Mouse (Mus musculus): Measurements from ENCODE around the gene Inpp5e. TPM values are rescaled to one million over a fixed set of nuclear protein-coding genes. Genes with fewer than 3 reads are reported as not detected.

Gene Inpp5e
- total and polyA plus RNA-seq, 2 experiments from 2014 or later, result 16.5 to 29.0 TPM

DNA sequence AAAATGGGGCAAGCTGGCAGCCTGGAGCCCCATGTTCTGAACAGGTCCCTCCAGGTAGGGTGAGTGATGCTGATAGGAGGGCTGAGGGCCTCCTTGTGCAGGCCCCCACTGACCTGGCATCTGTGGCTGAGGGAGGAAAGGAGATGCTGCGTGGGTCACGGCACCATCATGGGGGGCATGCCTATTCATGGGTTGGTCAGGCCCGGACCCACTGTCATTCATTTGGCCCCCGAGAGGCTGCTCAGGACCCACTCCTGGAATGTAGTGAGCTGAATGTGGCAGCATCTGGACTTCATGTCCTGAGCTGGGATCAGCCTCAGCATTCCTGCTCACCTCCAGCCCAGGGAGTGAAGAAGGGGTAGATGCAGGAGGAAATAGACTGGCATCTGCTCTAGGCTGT lies 32.3 kb upstream of the Inpp5e start:
- 90% methylated on average over 4 of the region's 4 CpGs for WGBS
- peaks cover 9% of the 10 kb centered on the region for H3K4me1 ChIP-seq (ENCODE audit: insufficient read depth, low read length)

DNA sequence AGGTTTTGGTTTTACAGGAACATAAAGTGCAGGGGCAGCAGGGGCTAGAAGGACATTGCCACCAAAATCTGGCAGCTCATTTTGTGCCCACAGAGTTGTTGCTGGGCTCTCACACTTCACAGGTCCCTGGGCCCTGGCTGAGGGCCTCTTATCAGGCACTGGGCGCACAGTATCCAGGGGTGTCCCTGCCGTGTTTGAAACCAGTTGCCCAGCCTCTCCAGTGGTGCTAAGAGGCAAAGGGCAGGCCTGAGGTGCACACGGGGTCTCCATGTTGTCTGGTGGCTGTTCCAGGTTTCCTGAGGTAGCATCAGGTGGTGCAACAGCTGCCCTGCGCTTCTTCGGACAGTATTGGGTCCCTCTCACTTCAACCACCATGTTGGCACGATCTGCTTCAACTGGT lies 30.7 kb upstream of the Inpp5e start:
- H3K4me3 ChIP-seq (ENCODE audit: low read depth, low read length), result no peak overlapping the region
- ATAC-seq (ENCODE audit: low FRiP score) (no peak), DNase-seq (ENCODE audit: low spot score) (no peak)
- H3K27me3 ChIP-seq (ENCODE audit: insufficient read depth, low read length), result no peaks in the 10 kb centered on the region
- 95% methylated on average over 6 of the region's 6 CpGs for WGBS
- TF ChIP-seq CTCF (IDR thresholded peaks at IDR 0.05), result no peak
- no peaks in the 10 kb centered on the region for H3K9me3 ChIP-seq (ENCODE audit: low read length)
- no peak overlapping the region for H3K27ac ChIP-seq (ENCODE audit: low read depth, low read length)
- peaks cover 51% of the 10 kb centered on the region for H3K36me3 ChIP-seq (ENCODE audit: insufficient read depth, low read length)
- H3K4me1 ChIP-seq (ENCODE audit: insufficient read depth, low read length), result peaks cover 7% of the 10 kb centered on the region
- no peak overlapping the region for H3K4me2 ChIP-seq (ENCODE audit: low read depth, low read length, poor library complexity, severe bottlenecking)
- no peak overlapping the region for H3K9ac ChIP-seq (replicated peaks; ENCODE audit: low read length, poor library complexity, severe bottlenecking)

More for the DNA sequence above, 32.3 kb upstream of the Inpp5e start:
- no peak overlapping the region for H3K4me2 ChIP-seq (ENCODE audit: low read depth, low read length, poor library complexity, severe bottlenecking)
- no peak overlapping the region for H3K27ac ChIP-seq (ENCODE audit: low read depth, low read length)
- no peak for TF ChIP-seq CTCF (IDR thresholded peaks at IDR 0.05)
- H3K27me3 ChIP-seq (ENCODE audit: insufficient read depth, low read length), result no peaks in the 10 kb centered on the region
- H3K4me3 ChIP-seq (ENCODE audit: low read depth, low read length), result no peak overlapping the region
- DNase-seq (ENCODE audit: low spot score) (no peak), ATAC-seq (ENCODE audit: low FRiP score) (no peak)
- H3K9ac ChIP-seq (replicated peaks; ENCODE audit: low read length, poor library complexity, severe bottlenecking), result no peak overlapping the region
- peaks cover 37% of the 10 kb centered on the region for H3K36me3 ChIP-seq (ENCODE audit: insufficient read depth, low read length)
- H3K9me3 ChIP-seq (ENCODE audit: low read length), result no peaks in the 10 kb centered on the region

- H3K9me3 ChIP-seq (ENCODE audit: low read length), result no peaks in the 10 kb centered on the region
- TF ChIP-seq CTCF (IDR thresholded peaks at IDR 0.05), result no peak
- ATAC-seq (ENCODE audit: low FRiP score), result no peak
- H3K4me3 ChIP-seq (ENCODE audit: low read depth, low read length), result no peak overlapping the region
- H3K36me3 ChIP-seq (ENCODE audit: insufficient read depth, low read length), result peaks cover 59% of the 10 kb centered on the region
- no peaks in the 10 kb centered on the region; the same call in 1 of the 2 replicates for H3K4me1 ChIP-seq (ENCODE audit: insufficient read depth, low read length)
- H3K27me3 ChIP-seq (ENCODE audit: insufficient read depth, low read length), result no peaks in the 10 kb centered on the region
- 88% methylated on average over 7 of the region's 7 CpGs for WGBS
- H3K4me2 ChIP-seq (ENCODE audit: low read depth, low read length, poor library complexity, severe bottlenecking), result no peak overlapping the region
- H3K9ac ChIP-seq (replicated peaks; ENCODE audit: low read length, poor library complexity, severe bottlenecking), result no peak overlapping the region
- H3K27ac ChIP-seq (ENCODE audit: low read depth, low read length), result no peak overlapping the region
- no peak for DNase-seq (ENCODE audit: low spot score)
Measured at GRCm38 (mm10) chr2:26438373-26438772, 29.4 kb upstream of the Inpp5e start.

DNA sequence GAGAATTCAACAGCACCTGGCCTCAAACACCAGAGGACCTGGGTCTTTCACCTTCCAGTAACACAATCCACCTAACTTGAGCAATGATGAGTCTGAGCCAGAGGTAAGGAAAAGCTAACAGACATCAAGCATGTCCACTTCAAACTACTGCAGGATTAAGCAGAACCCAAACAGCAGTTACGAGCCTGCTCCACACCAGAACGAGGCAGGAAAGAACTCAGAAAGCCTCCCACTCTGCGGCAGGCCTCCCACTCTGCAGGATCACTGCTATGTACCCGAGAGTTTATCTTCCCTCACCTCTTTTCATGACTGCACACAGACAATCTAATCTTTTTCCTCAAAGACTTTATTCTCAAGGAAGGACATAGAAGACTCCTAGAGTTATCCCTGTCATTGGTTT lies 28.2 kb upstream of the Inpp5e start:
- peaks cover 63% of the 10 kb centered on the region for H3K36me3 ChIP-seq (ENCODE audit: insufficient read depth, low read length)

DNA sequence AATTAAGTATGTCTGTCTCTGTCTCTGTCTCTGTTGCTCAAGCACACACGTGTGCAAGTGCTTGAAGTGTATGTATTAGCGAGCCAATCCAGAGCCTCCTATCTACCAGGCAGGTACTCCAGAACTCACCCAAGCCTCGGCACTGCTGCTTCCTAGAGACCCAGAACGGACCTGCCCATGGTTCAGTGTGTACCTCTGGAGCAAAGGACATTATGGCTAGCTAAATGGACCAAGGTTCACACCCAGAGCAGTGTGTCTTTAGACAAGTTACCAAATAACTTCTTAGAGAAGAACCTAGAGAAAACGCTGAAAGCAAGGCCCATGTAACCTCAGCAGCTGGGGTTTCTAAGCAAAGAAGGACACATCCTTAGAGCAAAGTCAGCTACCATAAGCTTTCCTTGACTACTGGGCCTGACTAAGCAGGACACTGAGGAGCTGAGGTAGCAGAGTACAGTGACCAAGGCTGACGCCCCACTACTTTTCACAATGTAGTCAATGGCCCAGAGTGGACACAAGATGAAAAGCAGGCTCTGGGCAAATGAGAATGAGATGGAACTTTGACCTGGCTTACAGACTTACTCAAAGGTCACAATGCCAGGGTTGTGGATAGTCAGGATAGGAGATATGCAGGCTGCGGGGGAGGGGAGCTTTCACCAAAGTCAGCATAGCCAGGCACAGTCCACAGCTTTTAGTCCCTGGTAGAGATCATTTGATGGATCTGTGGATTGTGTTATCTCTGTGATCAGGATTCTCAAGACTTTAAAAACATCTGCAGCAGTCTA lies 26.0 kb upstream of the Inpp5e start:
- 92% methylated on average over 7 of the region's 7 CpGs for WGBS
- Histone ChIP-seq H3K9ac (replicated peaks; ENCODE audit: low read length, poor library complexity, severe bottlenecking) (no peak overlapping the region), H3K4me1 (ENCODE audit: insufficient read depth, low read length) (no peaks in the 10 kb centered on the region), H3K9me3 (ENCODE audit: low read length) (no peaks in the 10 kb centered on the region), H3K4me3 (ENCODE audit: low read depth, low read length) (no peak overlapping the region), H3K27me3 (ENCODE audit: insufficient read depth, low read length) (no peaks in the 10 kb centered on the region), H3K36me3 (ENCODE audit: insufficient read depth, low read length) (peaks cover 59% of the 10 kb centered on the region), H3K4me2 (ENCODE audit: low read depth, low read length, poor library complexity, severe bottlenecking) (no peak overlapping the region), H3K27ac (ENCODE audit: low read depth, low read length) (no peak overlapping the region)
- DNase-seq (ENCODE audit: low spot score) (no peak), ATAC-seq (ENCODE audit: low FRiP score) (no peak)
- no peak for TF ChIP-seq CTCF (IDR thresholded peaks at IDR 0.05)

More for the DNA sequence above, 28.2 kb upstream of the Inpp5e start:
- ATAC-seq (ENCODE audit: low FRiP score) (no peak), DNase-seq (ENCODE audit: low spot score) (no peak)
- Histone ChIP-seq H3K27me3 (ENCODE audit: insufficient read depth, low read length) (no peaks in the 10 kb centered on the region), H3K9ac (replicated peaks; ENCODE audit: low read length, poor library complexity, severe bottlenecking) (no peak overlapping the region), H3K4me1 (ENCODE audit: insufficient read depth, low read length) (no peaks in the 10 kb centered on the region), H3K4me3 (ENCODE audit: low read depth, low read length) (no peak overlapping the region), H3K27ac (ENCODE audit: low read depth, low read length) (no peak overlapping the region), H3K4me2 (ENCODE audit: low read depth, low read length, poor library complexity, severe bottlenecking) (no peak overlapping the region), H3K9me3 (ENCODE audit: low read length) (no peaks in the 10 kb centered on the region)
- no peak for TF ChIP-seq CTCF (IDR thresholded peaks at IDR 0.05)
- 69% methylated on average over 4 of the region's 4 CpGs for WGBS

DNA sequence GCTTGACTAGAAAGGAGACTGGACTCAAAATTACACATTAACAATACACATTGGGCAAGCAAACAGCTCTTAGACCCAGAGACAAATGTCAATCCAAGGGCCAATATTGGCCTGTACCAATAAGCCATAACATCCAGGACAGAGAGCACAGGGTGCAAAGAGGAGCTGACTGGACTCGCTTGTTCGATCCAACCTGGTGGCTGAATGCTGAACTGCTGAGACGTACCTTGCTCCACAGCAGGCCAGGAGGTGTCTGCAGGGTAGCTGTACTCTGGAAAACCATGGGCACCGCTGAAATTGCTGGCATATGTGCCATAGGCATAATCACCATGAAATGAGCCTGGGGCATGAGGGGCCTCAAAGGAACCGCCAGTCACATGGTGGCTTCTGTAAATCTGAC lies 20.8 kb upstream of the Inpp5e start:
- WGBS, result 86% methylated on average over 5 of the region's 5 CpGs
- peaks cover 75% of the 10 kb centered on the region for H3K36me3 ChIP-seq (ENCODE audit: insufficient read depth, low read length)
- ATAC-seq (ENCODE audit: low FRiP score), result no peak
- DNase-seq (ENCODE audit: low spot score), result no peak
- no peak overlapping the region for H3K9ac ChIP-seq (replicated peaks; ENCODE audit: low read length, poor library complexity, severe bottlenecking)
- no peaks in the 10 kb centered on the region for H3K27me3 ChIP-seq (ENCODE audit: insufficient read depth, low read length)
- no peak overlapping the region for H3K4me3 ChIP-seq (ENCODE audit: low read depth, low read length)
- H3K4me2 ChIP-seq (ENCODE audit: low read depth, low read length, poor library complexity, severe bottlenecking), result no peak overlapping the region
- H3K4me1 ChIP-seq (ENCODE audit: insufficient read depth, low read length), result no peaks in the 10 kb centered on the region
- no peaks in the 10 kb centered on the region for H3K9me3 ChIP-seq (ENCODE audit: low read length)
- no peak overlapping the region for H3K27ac ChIP-seq (ENCODE audit: low read depth, low read length)
- TF ChIP-seq CTCF (IDR thresholded peaks at IDR 0.05), result no peak; the same call in 1 of the 2 replicates
